Mouse (Mus musculus) common myeloid progenitor, adult 5-6 weeks (primary cell): Measurements from ENCODE around the gene Bhlha15. TPM values are rescaled to one million over a fixed set of nuclear protein-coding genes. Genes with fewer than 3 reads are reported as not detected.

Source experiments
- ATAC-seq: replicated peaks from 2 replicates; pipeline ENCODE4 v1.8.0; 2016; ENCODE audit warnings: low read depth, mild to moderate bottlenecking, moderate TSS enrichment, inconsistent platforms; ENCODE audit not compliant: poor library complexity, severe bottlenecking
- total RNA-seq: library from RNA; stranded (forward); fragments of 200-1000, 187-1606 nt; gene quantifications from 2 replicates; pipeline ENCODE4 v1.2.3, GENCODE M21; 2017

The Bhlha15 gene
- total RNA-seq, 1 experiment from 2014 or later = 0.37 TPM

DNA sequence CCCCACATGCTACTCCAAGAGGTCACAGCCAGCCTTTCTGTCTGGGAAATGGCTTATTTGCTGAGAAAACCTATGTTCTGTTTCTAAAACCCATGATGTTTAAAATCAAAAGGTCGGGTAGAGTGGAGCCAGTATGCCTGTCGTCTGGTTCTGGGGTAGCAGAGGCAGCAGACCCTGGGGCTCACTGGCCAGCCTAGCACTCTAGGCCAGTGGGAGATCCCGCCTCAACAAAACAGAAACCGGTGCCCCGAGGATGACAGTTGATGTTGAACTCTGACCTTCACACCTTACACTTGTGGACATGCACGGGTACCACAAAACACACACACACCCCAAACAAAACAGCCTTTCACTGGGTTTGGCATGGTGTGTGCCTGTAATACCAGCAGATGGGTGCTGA is 1.7 kb upstream of the Bhlha15 start:
- ATAC-seq = no peak

DNA sequence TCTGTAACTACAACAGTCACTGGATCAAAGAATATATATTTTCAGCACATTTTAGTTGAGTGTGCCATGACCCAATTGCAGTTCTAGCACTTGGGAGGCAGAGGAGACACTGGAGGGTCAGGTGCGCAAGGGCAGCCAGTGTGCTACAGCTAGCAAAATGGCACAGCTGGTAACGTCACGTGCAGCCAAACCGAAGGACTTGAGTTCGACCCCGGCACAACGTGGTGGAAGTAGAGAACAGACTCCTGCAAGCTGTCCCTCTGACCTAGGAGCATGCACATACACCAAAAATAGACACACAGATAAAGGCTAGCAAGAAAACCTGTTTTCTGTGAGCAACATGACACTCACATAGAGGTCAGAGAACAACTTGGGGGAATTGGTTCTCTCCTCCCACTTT is 759 bp upstream of the Bhlha15 start:
- no peak for ATAC-seq

DNA sequence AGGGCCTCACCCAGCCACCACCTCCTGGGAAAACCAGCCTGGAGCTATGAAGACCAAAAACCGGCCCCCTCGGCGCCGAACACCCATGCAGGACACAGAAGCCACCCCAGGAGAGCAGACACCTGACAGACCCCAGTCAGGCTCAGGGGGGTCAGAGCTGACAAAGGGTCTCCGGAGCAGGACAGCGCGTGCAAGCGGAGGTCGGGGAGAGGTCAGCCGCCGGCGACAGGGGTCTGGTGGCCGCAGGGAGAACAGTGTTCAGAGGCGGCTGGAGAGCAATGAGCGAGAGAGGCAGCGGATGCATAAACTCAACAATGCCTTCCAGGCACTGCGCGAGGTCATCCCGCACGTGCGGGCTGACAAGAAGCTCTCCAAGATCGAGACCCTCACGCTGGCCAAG is 940 bp downstream of the Bhlha15 start:
- no peak for ATAC-seq

DNA sequence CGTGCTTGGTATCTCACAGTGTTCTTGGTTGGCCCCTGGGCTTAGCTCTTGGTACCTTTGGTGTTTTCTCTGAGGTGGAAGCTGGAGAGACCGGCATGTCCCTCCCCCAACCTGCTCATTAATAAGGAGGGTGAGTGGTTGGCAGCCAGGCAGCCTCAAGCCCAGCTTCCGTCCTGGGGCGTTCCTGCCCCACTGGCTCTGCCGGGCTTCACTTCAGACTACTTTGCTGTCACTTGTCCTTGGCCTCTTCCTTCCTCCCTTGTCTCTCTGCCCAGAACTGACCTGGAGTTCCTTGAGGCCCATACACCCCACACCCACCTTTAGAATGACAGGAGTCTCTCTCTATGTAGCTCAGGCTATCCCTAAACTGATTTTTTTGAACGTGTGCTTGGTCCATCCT is 2.6 kb downstream of the Bhlha15 start:
- no peak for ATAC-seq

DNA sequence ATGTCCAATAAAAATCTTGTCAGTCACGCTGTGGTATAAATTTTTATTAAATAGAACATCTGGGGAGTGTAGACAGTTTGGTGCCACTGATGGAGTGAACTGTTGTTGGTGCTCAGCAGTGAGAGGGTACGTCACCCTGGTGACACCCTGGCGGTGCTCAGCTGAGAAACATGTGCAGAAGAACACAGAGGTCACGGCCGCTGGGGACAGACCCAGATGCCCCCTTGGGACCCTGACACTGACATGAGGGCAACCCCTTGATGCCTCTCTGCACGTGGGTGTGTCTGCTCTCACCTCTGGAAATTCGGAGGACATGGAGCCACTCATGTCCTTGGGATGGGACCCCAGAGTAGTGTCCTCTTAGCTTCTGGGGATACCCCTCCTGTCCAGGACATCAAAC is 4.3 kb downstream of the Bhlha15 start:
- ATAC-seq = no peak

DNA sequence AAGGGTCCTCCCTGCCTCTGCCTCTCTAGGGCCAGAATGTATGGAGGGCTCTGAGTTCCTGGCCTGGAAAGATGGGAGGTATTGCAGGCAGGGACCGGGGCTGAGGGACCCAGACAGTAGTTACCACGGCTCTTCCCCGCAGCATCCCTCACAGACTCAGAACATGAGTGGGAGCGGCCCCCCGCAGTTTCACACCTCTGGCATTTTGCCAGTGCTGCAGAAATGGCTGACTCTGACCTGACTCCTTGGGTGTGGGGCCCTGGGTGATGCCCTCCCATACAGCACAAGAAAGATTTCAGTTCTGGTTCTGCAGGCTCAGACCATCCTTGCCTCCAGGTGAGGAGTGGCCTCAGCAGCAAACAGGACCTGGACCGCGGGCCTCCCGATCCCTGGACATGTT is 5.5 kb downstream of the Bhlha15 start:
- ATAC-seq = no peak

DNA sequence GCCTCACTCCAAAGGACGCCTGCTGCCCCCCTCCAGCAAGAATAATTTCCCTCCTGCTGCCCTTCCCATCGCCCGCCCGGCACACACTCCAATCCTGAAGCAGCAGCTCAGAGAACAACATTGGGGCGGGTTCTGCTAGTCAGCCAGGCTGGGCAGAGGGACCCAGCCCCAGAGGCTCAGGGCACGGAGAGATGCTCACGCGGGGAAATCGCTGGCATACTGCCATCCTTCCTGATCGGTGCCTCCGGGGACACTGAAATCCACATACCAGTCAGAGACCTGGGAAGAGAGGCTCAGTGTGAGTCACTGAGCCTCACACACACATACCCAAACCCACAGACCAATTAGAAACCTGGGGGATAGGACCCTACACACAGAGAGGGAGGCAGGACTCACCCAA is 10.5 kb downstream of the Bhlha15 start:
- ATAC-seq = no peak

DNA sequence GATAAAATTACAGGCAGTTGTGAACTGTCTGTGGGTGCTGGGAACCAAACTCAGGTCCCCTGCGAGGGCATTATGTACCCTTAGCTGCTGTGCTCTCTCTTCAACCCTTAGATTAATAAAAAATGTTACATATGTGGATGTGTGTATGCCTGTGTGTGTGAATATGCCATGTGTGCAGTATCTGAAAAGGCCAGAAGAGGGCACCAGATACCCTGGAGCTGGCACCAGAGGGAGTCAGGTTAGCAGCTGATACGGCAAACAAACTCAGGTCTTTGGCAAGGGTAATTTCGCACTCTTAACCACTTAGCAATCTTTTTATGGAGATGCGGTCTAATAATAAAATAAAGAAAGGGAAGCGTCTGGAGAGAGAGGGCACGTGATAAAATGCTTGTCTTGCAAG is 12.3 kb downstream of the Bhlha15 start:
- ATAC-seq = no peak

DNA sequence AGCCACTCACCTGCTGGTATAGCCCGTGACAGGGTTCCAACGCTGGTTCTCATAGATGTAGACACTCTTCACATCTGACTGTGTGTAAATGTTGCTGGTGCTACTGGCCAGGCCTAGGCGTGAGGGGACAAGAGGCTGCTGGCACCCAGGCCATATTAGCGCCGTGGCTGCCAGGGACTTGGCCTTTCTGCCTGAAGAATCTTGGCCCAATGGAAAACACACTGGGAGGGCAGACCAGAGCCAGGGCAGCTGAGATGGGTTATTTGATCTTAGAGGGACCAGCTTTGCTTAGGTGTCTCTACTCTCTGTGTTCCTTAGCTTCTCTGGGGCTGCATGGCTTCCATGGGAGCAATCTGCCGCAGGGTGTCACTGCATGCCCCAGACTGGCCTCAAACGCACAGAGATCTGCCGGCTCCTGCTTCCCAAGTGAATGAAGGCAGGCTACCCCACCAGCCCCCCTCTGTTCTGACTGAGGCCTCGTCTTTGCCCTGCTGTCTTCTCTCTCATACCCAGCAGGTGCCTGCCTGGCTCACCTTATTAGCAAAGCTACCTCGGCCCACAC is 13.4 kb downstream of the Bhlha15 start:
- no peak for ATAC-seq

DNA sequence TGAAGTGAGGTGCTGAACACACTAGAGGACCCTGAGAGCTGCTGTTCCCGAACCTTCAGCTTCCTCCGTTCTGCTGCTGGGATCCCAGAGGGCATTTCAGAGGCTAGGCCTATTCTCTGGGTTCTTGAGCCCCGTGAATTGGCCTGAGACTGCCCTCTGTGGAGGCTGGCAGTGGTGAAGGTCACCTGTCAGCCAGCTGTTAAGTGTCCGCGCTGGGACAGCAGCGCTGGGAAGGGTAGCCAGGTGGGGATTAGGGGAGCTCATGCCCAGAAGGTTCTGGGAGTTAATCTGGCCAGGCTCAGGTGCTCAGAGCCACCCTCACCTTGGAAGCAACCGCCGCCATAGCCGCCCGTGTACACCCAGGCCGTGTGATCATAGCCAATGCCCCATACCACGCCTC is 14.2 kb downstream of the Bhlha15 start:
- ATAC-seq = no peak

DNA sequence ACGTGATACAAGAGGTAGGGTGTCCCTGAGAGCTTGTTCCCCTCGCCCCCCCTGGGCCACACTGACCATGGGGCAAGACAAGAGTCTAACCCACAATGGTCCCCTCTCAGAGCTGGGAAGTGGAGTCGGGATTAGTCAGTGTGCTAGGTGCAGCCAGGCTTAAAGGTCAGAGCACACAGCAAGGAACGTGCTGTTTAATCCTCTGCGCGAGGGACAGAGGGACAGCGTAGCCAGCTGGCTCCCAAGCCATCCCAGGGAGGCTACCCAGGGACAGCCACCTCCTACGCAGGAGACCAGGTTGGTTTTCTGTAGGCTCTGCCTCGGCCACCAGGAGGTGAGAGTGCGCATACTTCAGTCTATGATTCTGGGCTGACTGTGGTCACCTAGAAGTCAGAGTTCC is 14.8 kb downstream of the Bhlha15 start:
- no peak for ATAC-seq

DNA sequence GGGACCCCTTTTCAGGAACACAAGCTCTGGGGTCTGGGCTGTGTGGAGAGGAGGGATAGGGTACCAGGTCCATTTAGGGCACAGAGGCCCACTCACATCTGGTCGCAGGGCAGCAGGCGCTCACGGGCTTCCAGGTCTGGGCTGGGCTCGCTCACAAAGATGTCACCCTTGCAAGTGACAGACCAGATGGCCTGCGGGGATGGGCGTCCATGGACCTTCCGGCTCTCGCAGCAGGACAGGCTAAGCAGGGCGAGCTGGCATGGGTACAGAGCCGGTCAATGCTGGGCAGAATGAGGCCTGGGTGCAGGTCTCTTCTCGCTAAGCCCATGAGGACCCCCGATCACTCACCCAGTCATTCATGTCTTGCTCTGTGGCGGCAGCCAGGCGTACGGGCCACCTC is 16.0 kb downstream of the Bhlha15 start:
- ATAC-seq = no peak

DNA sequence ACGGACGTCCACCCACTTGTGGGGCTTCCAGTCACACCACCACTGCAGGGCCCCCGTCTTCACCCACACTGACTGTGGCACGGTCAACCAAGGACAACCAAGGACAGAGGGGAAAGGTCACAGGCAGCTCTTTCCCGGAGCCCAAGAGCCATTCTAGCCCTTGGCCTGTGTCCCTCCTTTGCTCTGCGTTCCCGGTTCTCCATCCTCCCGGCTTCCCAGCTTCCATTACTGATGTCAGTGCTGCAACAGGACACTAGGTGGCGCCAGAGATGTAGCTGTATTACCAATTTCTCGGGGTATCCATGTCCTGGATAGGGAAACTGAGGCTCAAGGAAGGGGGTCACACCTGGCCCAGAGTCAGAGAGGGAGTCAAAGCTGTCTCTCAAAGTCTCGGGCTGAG is 17.4 kb downstream of the Bhlha15 start:
- peak; percentile 62; the same call in 1 of the 2 replicates for ATAC-seq

DNA sequence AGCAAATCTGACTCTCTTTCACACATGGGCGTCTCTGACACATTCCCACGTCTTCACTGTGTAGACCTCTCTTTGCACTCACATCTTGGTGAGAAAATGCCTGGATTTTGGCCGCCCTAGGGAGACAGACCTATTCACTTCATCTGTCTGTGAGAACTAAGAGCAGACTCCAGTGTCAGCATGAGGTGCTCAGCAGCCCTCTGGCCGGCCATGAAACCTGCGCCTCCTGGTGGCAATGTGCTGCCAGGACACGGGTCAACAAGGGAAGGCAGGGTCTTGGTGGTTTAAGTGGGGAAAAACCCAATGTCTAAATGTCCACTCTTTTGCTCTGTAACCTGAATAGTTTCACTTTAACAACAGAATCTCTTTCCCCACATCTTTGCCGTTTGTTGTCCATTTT is 24.4 kb downstream of the Bhlha15 start:
- ATAC-seq = peak; percentile 79

DNA sequence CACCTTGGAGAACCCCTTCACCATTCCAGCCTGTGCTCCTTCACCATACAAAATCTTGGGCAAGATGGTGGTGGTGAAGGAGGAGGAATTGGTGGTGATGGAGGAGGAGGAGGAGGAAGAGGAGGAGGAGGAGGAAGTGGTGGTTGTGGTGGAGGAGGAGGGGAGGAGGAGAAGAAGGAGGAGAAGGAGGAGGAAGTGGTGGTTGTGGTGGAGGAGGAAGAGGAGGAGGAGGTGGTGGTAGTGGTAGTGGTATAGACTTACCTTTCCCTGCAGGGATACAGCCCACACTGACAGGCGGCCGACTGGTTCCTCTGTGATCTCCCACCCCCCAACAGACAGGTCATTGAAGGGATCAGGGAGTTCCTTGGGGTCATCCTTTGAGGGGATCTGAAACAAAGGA is 25.9 kb downstream of the Bhlha15 start:
- ATAC-seq = peak; percentile 48

DNA sequence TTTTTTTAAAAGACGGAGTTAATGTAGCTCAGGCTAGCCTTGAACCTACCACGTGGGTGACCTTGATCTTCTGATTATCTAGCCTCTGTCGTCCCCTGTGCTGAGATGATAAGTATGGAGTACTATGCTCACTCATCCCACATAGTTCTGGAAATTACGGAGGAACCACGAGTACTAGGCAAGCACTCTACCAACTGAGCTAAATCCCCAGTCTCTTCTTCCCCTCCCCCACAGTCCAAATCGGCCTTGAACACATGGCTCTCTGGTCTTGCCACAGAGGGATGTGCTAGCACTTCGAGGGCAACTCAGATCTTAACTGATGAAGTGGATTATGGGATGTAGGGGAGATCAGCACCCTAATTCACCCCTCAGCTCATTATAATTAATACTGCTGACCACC is 28.0 kb downstream of the Bhlha15 start:
- ATAC-seq = no peak

DNA sequence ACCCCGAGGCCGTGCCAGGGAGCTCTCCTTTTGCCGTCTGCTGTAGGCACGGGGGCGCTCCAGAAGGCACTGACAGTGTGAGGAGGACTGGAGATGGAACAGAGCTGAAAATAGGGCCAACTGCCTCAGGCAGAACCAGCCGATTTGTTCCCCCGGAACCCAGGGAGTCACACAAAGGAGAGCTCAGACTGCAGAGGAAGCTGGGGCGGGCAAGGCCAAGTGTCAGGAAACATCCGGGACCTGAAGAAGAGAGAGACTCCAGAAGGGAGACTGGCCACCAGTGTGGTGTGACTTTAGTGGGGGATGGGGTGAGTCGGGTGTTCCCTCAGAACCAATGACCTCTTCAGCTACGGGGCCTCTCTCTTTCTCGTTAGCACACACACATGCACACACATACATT is 29.2 kb downstream of the Bhlha15 start:
- ATAC-seq = no peak

DNA sequence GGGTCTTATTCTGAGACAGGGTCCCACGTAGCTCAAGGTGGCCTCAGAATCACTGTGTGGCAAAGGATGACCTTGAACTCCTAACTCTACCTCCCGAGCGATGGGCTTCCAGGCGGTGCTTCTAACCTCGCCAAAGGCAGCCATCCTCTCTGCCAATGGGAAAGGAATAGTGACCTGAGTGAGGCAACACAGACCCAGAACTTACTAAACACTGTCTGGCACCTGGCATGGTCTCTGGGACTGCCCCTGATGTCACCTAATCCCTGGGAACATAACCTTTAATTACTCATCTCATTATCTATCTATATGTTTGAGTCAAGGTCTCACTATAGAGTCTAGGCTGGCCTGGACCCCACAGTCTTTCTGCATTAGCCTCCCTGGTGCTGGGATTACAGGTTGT is 29.9 kb downstream of the Bhlha15 start:
- ATAC-seq = no peak

DNA sequence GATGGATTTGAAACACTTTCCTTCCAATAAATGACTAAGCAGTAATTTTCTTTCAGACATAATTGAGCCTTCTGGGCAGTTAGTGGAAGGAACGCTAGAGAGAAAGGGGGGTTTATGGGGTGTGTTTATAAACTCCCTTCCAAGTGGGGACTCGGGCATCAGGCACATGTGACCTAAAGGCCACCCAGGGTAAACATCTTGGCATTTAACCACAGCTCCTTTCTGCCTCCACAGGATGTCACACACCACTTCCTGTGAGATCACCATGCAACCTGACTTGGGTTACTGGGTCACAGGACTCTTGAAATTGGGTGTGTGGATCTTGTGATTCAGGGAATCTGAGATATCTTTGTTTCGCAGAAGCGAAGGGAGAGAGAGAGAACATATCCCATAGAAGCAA is 31.2 kb downstream of the Bhlha15 start:
- peak; percentile 52 for ATAC-seq

DNA sequence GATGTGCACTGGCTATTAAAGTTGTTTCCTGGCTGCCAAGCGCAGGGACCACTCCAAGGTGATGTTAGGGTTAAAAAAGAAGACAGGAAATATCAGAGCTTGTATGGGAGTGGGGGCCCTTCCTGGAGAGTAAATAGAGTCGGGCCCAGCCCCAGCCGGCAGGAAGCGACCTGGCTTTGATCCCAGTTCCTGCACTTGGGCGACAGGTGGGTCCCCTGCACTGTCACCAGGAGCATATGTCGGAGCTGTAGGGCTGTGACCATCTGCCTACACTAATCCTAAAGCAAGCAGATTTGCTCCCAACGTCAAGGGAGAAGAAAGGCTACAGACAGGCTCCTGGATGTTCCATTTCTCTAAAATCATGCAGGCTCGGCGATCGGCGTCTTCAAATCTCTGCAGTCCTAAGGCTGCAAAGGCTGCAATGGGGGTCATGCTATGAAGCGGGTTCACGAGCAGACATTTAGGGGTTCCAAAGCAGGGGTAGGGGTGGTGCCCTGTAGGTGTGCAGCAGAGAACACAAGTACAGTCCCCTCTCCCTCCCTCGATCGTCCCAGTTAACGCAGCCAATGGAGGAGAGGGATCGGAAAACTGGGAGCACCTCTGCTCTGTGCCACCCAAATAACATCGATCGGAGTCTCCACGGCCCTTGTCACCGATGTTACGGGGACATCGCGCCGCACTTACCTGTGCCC is 32.9 kb downstream of the Bhlha15 start:
- peak; percentile 4 for ATAC-seq

DNA sequence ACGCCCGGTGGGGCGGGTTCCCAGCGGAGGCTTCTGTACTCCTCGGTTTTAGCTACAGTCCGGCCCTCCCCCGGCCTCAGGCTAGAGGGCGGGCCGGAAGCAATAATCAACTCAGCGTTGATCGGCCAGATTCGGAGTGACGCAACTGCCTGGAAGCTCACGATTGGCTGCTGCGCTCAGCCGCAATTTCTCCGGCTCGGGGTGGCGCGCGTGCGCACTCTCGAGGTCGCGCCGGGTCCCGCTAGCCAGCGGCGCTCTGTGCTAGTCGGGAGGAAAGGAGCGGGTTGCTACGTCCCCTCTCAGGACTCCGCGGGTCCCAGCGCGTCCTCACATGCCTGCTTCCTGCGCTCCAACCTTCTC is 33.4 kb downstream of the Bhlha15 start, which contains the start of gene Tecpr1:
Tecpr1 (minus strand) TSS at position 113 of the 360 bp plus-strand sequence.
- ATAC-seq = peak; percentile 85
